Mouse (Mus musculus) kidney, adult 2 months (tissue): ENCODE measurements around the gene Rbm20.

ENCODE experiments used
- CTCF ChIP-seq: fragments of 200-500 bp; conservative IDR thresholded peaks from 2 replicates; pipeline ENCODE4 v1.5.1; 2011; ENCODE audit warnings: low read depth, mild to moderate bottlenecking, control low read depth, low read length, moderate library complexity, mixed read lengths; ENCODE audit not compliant: insufficient read depth, insufficient read length
- POLR2A ChIP-seq: fragments of 200-500 bp; IDR thresholded peaks from one replicate; pipeline ENCODE4 v1.6.1; 2011; ENCODE audit warnings: low read depth, low read length, control low read depth

- no peak for TF ChIP-seq POLR2A
- no peak for TF ChIP-seq CTCF
Measured at GRCm38 (mm10) chr19:53701434-53701833, 24.3 kb downstream of the Rbm20 start.
